Mouse (Mus musculus) neural tube, embryonic 12.5 days (tissue): ENCODE measurements around the gene Grsf1. TPM values are rescaled to one million over a fixed set of nuclear protein-coding genes. Genes with fewer than 3 reads are reported as not detected.

ENCODE experiments used
- ATAC-seq: fragments of 200-750 bp; cut with Nextera tagmentation; 2 replicates; pipeline ENCODE4 v1.8.0; 2017; ENCODE audit warnings: low read depth, mild to moderate bottlenecking, moderate TSS enrichment, moderate library complexity; ENCODE audit not compliant: low FRiP score
- H3K27ac ChIP-seq: fragments of 300-500 bp; sonication (generic); 2 replicates; pipeline ENCODE4 v1.5.1; 2016
- H3K27me3 ChIP-seq: fragments of 300-500 bp; sonication (generic); replicated peaks from 2 replicates; pipeline ENCODE4 v1.6.1; 2016; ENCODE audit warnings: mild to moderate bottlenecking
- H3K36me3 ChIP-seq: fragments of 300-500 bp; sonication (generic); 2 replicates; pipeline ENCODE4 v1.6.1; 2016; ENCODE audit warnings: mild to moderate bottlenecking
- H3K4me1 ChIP-seq: fragments of 300-500 bp; sonication (generic); 2 replicates; pipeline ENCODE4 v1.6.1; 2016
- H3K4me2 ChIP-seq: fragments of 300-500 bp; sonication (generic); replicated peaks from 2 replicates; pipeline ENCODE4 v1.6.1; 2016; ENCODE audit warnings: mild to moderate bottlenecking
- H3K4me3 ChIP-seq: fragments of 300-500 bp; sonication (generic); 2 replicates; pipeline ENCODE4 v1.5.1; 2016
- H3K9ac ChIP-seq: fragments of 300-500 bp; sonication (generic); 2 replicates; pipeline ENCODE4 v1.6.1; 2016; ENCODE audit warnings: mild to moderate bottlenecking
- H3K9me3 ChIP-seq: fragments of 300-500 bp; sonication (generic); 2 replicates; pipeline ENCODE4 v1.6.1; 2016; ENCODE audit warnings: mild to moderate bottlenecking
- WGBS: fragments of 180-500 bp; shearing (Covaris S2); methylation state at CpG from one replicate; pipeline ENCODE4 v1.1.7; 2016; 5-methylcytosine and 5-hydroxymethylcytosine counted together
- polyA plus RNA-seq: library from polyadenylated mRNA; unstranded; fragments of >200 nt; fragmentation: Nextera tagmentation; extraction: Ambion mirVana; gene quantifications from 2 replicates; pipeline ENCODE4 v1.2.1, GENCODE M21; 2016

The Grsf1 gene
- polyA plus RNA-seq, 1 experiment from 2014 or later: 95.1 TPM

DNA sequence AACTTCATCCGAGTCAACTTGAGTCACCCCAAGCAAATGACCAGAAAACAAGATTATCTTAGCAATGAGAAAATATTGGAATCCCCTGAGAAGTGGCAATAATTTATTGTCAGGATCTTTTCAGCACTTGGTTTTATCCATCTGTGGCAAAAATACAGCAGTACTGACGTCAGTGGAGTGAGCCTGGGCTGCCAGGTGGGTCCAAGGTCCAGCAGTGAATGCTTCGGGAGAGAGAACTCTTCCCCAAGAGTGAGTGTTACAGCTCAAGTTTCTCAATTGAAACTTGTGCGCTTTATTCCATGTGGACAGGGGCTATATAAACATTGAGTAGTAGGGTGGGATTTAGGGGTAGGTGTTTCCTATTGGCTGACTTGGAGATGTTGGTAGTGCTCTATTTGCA lies 26.1 kb upstream of the Grsf1 start:
- no peaks in the 10 kb centered on the region for H3K36me3 ChIP-seq
- H3K27me3 ChIP-seq: no peaks in the 10 kb centered on the region
- no peaks in the 10 kb centered on the region for H3K9me3 ChIP-seq
- no peak overlapping the region for H3K27ac ChIP-seq
- WGBS: 82% methylated on average over 4 of the region's 4 CpGs
- H3K4me2 ChIP-seq: no peak overlapping the region
- no peak overlapping the region for H3K9ac ChIP-seq
- no peak for ATAC-seq
- H3K4me1 ChIP-seq: no peaks in the 10 kb centered on the region
- no peak overlapping the region for H3K4me3 ChIP-seq

DNA sequence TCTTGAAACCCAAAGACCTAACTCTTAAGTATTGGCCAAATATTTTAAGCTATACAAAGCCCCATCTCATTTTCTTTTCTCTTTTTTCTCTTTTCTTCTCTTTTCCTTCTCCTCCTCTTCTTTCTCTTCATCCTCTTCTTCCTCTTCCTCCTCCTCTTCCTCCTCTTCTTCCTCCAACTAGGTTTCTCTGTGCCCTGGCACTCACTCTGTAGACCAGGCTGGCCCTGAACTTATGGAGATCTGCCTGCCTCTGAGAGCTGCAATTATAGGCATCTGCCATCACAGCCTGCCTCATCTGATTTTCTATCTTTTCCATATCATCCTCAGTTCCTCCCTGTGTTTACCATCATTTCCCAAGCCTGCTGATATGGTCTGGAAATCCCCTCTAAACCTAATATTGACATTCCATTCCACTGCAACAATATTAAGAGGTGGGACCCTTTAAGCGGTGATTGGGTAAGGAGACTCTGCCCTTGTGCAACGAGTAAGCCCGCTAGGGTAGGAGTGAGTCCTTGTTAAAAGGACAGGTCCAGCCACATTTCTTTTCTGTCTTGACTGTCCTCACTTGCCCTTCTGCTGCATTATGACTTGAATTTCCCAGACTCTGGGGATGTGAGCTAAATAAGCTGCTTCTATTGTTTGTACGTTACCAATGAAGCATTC lies 23.4 kb upstream of the Grsf1 start:
- H3K9me3 ChIP-seq: no peaks in the 10 kb centered on the region
- 77% methylated on average over 4 of the region's 4 CpGs for WGBS

DNA sequence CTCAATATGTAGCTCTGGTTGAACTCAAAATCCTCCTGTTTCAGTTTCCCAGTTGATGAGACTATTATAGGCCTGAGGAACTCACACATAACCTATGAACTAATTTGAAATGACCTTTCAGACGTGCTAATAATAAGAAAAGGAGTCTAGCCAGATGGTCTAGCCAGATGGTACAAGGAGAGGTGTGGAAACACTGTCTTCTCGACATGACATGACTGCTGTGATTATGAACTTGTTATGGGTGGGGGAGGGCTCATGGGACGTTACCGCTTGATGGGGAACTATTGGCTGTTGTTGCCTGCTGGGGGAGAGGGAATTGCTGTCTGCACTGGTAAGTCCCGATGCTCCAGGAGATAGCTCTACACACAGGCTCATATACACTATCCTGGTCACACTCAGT lies 21.3 kb upstream of the Grsf1 start:
- ATAC-seq: no peak
- H3K4me3 ChIP-seq: no peak overlapping the region
- H3K9ac ChIP-seq: no peak overlapping the region
- H3K36me3 ChIP-seq: no peaks in the 10 kb centered on the region
- no peak overlapping the region for H3K4me2 ChIP-seq
- H3K27ac ChIP-seq: no peak overlapping the region
- H3K27me3 ChIP-seq: no peaks in the 10 kb centered on the region
- H3K9me3 ChIP-seq: no peaks in the 10 kb centered on the region
- H3K4me1 ChIP-seq: no peaks in the 10 kb centered on the region
- WGBS: 77% methylated on average over 5 of the region's 5 CpGs

More for the DNA sequence above, 23.4 kb upstream of the Grsf1 start:
- Histone ChIP-seq H3K36me3 (no peaks in the 10 kb centered on the region), H3K9ac (no peak overlapping the region), H3K27me3 (no peaks in the 10 kb centered on the region), H3K4me2 (no peak overlapping the region), H3K4me3 (no peak overlapping the region), H3K27ac (no peak overlapping the region), H3K4me1 (no peaks in the 10 kb centered on the region)
- ATAC-seq: no peak

DNA sequence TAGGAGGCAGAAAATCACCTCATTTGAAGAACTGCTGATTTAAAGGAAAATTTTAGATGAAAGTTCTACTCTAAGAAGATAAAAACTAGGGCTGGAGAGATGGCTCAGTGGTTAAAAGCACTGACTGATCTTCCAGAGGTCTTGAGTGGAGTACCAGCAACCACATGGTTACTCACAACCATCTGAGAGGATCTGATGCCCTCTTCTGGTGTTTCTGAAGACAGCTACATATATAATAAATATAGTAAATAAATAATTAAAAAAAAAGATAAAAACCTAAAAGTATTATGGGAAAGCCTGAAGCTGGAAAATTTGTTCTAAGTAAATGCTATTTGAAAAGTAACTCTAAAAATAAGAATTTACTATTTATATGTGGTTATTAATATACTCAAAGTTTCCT lies 17.1 kb upstream of the Grsf1 start:
- Histone ChIP-seq H3K36me3 (no peaks in the 10 kb centered on the region), H3K27me3 (no peaks in the 10 kb centered on the region), H3K4me1 (no peaks in the 10 kb centered on the region), H3K4me3 (no peak overlapping the region), H3K4me2 (no peak overlapping the region), H3K27ac (no peak overlapping the region), H3K9ac (no peak overlapping the region), H3K9me3 (no peaks in the 10 kb centered on the region)
- ATAC-seq: no peak

DNA sequence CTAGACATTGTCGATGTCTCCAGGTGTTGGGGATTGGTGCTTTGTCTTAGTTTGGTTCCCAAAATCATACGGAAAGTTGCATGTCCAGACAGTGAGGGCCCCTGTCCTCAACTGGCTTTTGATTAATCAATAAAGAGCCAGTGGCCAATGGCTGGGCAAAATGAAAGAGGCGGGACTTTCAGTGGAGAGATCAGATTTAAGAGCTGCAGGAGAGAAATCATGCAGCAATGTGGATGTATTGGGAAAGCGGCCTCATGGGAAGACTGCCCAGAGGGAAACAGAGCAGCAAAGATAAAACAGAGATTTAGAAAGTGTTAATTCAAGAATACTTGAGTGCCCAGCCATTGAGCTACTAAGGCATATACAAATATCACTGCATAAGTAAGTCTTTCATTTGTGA lies 16.6 kb upstream of the Grsf1 start:
- H3K27ac ChIP-seq: no peak overlapping the region
- 91% methylated on average over 4 of the region's 4 CpGs for WGBS
- H3K4me3 ChIP-seq: no peak overlapping the region
- no peak overlapping the region for H3K9ac ChIP-seq
- H3K4me1 ChIP-seq: no peaks in the 10 kb centered on the region
- no peaks in the 10 kb centered on the region for H3K9me3 ChIP-seq
- no peaks in the 10 kb centered on the region for H3K27me3 ChIP-seq
- no peaks in the 10 kb centered on the region for H3K36me3 ChIP-seq
- no peak for ATAC-seq
- H3K4me2 ChIP-seq: no peak overlapping the region

DNA sequence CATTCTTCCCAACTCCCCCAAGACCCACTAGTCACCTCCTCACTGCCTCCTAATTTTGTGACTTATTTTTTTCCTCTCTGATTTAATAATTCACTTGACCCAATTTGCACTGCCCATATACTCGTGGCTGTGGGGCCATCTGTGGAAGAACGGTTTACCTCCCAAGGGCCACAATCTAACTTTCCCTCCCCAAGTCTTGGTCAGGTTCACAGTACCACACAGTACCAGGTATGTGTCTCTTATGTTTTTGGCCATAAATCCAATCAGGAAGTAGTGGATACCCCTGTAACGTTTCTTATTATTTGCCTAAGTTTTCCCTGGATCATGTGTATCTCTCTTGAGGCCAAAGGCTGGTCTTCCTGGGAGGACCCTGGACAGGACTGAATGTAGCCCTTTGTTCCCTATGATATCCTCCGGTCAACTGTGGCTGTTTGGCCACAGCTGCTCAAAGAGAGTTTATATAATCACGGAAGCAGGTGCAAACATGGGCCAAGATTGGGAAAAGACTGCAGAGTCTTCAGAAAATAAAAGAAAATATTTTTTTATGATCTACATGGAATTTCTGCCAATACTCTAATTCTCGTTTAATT lies 15.6 kb upstream of the Grsf1 start:
- ATAC-seq: no peak
- 80% methylated on average over 6 of the region's 6 CpGs for WGBS
- H3K4me3 ChIP-seq: no peak overlapping the region

DNA sequence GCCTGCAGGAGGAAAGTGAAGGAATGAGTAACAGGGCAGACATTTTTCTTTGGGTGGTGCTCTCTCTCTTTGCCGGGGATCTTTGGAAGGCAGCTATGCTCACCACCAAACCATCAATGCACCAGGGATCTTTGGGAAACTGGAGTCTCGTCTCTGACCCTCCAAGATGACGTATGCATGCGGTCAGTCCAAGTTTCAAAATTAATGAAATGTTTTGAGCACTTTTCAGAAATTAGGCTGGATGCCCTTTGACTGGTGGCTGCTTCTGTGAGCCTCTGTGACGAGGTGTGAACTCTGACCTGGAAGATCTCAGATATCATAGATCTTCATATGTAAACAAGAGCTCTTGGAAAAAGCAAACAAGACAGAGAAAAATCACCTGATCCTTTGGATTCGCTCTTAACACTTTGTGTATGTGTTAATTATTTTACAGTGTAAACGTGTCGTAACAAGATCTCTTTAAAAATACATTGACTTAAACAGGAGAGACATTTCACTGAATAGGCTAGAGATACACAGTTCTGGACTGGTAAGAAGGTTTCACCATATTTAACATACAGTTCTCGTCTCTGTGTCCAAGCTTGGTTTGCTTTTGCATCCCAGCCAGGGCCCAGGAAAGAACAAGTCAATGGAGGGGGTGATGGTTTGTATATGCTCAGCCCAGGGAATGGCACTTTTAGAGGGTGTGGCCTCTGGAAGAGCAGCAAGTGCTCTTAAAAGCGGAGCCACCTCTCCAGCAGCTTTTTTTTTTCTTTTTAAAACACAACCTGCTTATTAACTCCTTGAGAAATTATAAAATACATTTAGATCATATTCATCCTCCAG lies 14.9 kb upstream of the Grsf1 start:
- H3K27me3 ChIP-seq: no peaks in the 10 kb centered on the region
- 80% methylated on average over 10 of the region's 10 CpGs for WGBS
- H3K4me2 ChIP-seq: no peak overlapping the region
- no peak overlapping the region for H3K4me3 ChIP-seq
- no peaks in the 10 kb centered on the region for H3K9me3 ChIP-seq
- no peaks in the 10 kb centered on the region for H3K36me3 ChIP-seq
- no peak overlapping the region for H3K27ac ChIP-seq
- no peak for ATAC-seq
- no peak overlapping the region for H3K9ac ChIP-seq
- H3K4me1 ChIP-seq: no peaks in the 10 kb centered on the region

More for the DNA sequence above, 15.6 kb upstream of the Grsf1 start:
- no peaks in the 10 kb centered on the region for H3K4me1 ChIP-seq
- no peak overlapping the region for H3K27ac ChIP-seq
- no peaks in the 10 kb centered on the region for H3K27me3 ChIP-seq
- no peaks in the 10 kb centered on the region for H3K9me3 ChIP-seq
- H3K4me2 ChIP-seq: no peak overlapping the region
- no peak overlapping the region for H3K9ac ChIP-seq
- H3K36me3 ChIP-seq: no peaks in the 10 kb centered on the region

DNA sequence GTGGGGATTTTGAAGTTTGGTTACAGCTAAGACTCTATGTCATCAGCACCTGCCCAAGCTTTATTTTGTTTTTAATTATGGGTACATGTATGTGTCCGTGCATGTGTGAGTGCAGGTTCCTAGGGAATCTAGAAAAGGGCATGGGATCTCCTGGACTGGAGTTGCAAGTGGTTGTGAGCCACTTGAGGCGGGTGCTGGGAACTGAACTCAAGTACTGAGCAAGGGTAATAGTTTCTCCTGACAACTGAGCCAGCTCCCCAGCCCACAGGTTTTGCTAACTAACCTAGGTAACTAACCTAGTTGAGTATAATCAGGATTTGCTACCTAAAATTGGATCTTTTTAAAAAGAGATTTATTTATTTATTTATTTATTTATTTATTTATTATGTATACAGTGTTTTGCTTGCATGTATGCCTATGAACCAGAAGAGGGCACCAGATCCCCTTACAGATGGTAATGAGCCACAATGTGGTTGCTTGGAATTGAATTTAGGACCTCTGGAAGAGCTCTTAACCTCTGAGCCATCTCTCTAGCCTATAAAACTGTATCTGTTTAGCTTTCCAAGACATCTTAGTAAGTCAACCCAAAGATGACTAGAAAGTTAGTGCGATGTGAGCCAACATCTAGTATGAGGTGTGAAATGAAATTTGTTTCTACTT lies 13.4 kb upstream of the Grsf1 start:
- Histone ChIP-seq H3K4me3 (no peak overlapping the region), H3K4me1 (no peaks in the 10 kb centered on the region), H3K9ac (no peak overlapping the region), H3K27me3 (no peaks in the 10 kb centered on the region), H3K9me3 (no peaks in the 10 kb centered on the region), H3K36me3 (no peaks in the 10 kb centered on the region), H3K27ac (no peak overlapping the region), H3K4me2 (no peak overlapping the region)
- ATAC-seq: 0 out of 2 replicates have a peak, but pooled peaks have one; percentile 30
- WGBS: 80% methylated on average over 3 of the region's 3 CpGs

DNA sequence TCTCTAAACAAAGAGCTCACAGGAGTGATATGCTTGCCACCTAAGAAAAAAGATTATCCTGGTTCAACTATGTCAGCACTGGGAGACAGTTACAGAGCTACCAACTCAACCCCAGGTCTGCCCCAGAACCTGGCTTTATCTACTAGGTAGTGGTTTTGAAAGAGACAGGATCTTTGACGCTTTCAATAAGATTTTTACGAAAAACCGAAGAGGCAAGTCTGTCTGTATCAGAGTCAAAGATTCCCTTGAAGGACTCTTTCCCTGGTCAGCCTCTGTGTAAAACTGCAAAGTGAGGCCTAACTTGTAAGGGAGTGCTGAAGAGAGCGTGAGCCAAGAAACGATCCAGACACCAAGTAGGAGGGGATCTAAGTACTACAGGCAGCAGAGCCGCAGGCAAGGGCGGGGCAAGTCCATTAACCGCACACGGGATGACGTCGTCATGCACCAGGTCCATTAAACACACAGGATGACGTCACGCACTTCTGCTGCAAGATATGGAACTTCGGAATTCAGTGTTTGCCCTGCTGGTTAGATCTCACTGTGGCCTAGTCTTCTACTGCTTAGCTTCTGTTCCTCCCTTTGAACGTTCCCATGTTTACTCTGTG lies 12.7 kb upstream of the Grsf1 start:
- Histone ChIP-seq H3K27me3 (no peaks in the 10 kb centered on the region), H3K4me2 (no peak overlapping the region), H3K9ac (no peak overlapping the region), H3K36me3 (no peaks in the 10 kb centered on the region), H3K4me3 (no peak overlapping the region), H3K9me3 (no peaks in the 10 kb centered on the region), H3K27ac (no peak overlapping the region), H3K4me1 (no peaks in the 10 kb centered on the region)
- ATAC-seq: peak; percentile 34; the same call in 1 of the 2 replicates
- WGBS: 81% methylated on average over 15 of the region's 15 CpGs

DNA sequence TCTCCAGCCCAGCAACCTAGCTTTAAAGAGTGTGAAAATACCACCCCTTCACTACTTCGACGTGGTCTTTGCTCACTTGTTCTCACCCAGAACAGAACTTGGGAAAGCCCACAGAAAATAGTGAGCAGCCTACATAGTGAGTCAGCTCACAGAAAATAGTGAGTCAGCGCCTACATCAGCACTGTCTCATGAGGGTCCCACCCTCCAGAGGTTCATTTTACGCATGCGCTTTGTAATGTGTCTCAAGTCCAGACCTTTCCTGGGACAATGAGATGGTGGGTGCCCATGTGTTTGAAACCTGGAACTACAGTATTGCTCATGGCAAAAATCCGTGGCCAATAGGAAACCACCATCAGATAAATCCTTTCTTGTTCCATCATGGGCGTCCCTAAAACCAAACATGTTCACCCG lies 12.0 kb upstream of the Grsf1 start:
- Histone ChIP-seq H3K9ac (no peak overlapping the region), H3K27me3 (no peaks in the 10 kb centered on the region), H3K27ac (no peak overlapping the region), H3K4me2 (no peak overlapping the region), H3K9me3 (no peaks in the 10 kb centered on the region), H3K4me1 (no peaks in the 10 kb centered on the region), H3K36me3 (no peaks in the 10 kb centered on the region), H3K4me3 (no peak overlapping the region)
- WGBS: 89% methylated on average over 8 of the region's 8 CpGs
- no peak for ATAC-seq

DNA sequence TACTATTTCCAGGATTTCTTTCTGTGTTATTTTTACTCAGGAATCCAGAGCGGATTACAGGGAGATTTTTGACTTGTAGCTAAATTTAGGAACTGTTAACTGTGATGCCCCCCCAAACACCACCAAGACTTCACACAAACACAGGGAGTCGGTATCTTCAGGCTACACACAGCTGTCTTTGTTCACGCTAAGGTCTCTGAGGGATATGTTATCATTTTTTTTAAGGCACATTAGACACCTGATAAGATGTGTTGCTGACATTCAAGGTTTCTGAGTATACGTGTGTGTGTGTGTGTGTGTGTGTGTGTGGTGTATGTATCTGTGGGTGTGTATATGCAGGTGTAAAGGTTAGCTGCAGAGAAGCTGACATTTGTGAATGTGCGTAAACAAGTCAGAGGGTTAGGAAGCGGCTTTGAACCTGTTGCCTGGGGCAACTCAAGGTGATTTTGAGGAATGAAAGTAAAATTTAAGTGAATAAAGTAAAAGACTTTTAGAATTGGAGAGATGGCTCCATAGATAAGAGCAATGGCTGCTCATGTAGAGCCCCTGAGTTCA lies 9.9 kb upstream of the Grsf1 start:
- no peak overlapping the region for H3K9ac ChIP-seq
- no peaks in the 10 kb centered on the region for H3K36me3 ChIP-seq
- no peak overlapping the region for H3K27ac ChIP-seq
- no peak for ATAC-seq
- no peak overlapping the region for H3K4me3 ChIP-seq
- H3K9me3 ChIP-seq: no peaks in the 10 kb centered on the region
- H3K4me2 ChIP-seq: no peak overlapping the region
- no peaks in the 10 kb centered on the region for H3K27me3 ChIP-seq
- WGBS: 68% methylated on average over 6 of the region's 6 CpGs
- no peaks in the 10 kb centered on the region for H3K4me1 ChIP-seq

DNA sequence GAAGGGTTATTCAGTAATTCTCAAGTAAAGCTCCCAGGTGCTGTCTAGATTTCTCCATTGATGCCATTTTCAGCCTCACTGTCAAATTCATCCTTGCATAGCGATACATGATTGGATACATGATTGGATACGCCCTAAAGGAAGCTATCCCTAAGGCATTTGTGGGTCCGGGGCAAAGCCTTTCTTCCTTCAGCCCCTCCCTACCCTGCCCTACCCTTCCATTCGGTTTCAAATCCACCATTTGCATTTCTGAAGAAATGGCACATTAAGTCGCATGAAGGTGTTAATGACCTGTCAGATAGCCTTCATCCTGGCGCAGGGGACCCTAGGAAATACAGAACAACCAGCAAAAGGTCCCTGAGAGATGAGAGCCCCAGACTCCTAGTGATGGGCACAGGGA lies 9.3 kb upstream of the Grsf1 start:
- ATAC-seq: no peak
- no peak overlapping the region for H3K4me2 ChIP-seq
- H3K4me3 ChIP-seq: no peak overlapping the region
- no peaks in the 10 kb centered on the region for H3K4me1 ChIP-seq
- 14% methylated on average over 6 of the region's 6 CpGs for WGBS
- no peaks in the 10 kb centered on the region for H3K27me3 ChIP-seq
- H3K36me3 ChIP-seq: no peaks in the 10 kb centered on the region
- H3K9me3 ChIP-seq: no peaks in the 10 kb centered on the region
- H3K27ac ChIP-seq: no peak overlapping the region
- H3K9ac ChIP-seq: no peak overlapping the region
